Mouse (Mus musculus) forebrain, embryonic 15.5 days (tissue): ENCODE results near the gene Tlr13. TPM values are rescaled to one million over a fixed set of nuclear protein-coding genes. Genes with fewer than 3 reads are reported as not detected.
"Not testable (repeated sequence)": the region's sequence is repeated elsewhere in the genome, so short reads cannot be mapped to it uniquely, and the experiment has no call there.

Experiments used
- ATAC-seq: fragments of 200-750 bp; cut with Nextera tagmentation; replicated peaks from 2 replicates; pipeline ENCODE4 v1.8.0; 2017; ENCODE audit warnings: mild to moderate bottlenecking, moderate TSS enrichment, moderate library complexity
- H3K27ac ChIP-seq: fragments of 300-500 bp; sonication (generic); replicated peaks from 2 replicates; pipeline ENCODE4 v1.5.1; 2015; ENCODE audit warnings: mild to moderate bottlenecking, inconsistent platforms
- H3K27me3 ChIP-seq: fragments of 300-500 bp; sonication (generic); 2 replicates; pipeline ENCODE4 v1.6.1; 2015; ENCODE audit warnings: inconsistent platforms
- H3K36me3 ChIP-seq: fragments of 300-500 bp; sonication (generic); 2 replicates; pipeline ENCODE4 v1.6.1; 2015; ENCODE audit warnings: mild to moderate bottlenecking, inconsistent platforms
- H3K4me1 ChIP-seq: fragments of 300-500 bp; sonication (generic); 2 replicates; pipeline ENCODE4 v1.6.1; 2015; ENCODE audit warnings: inconsistent platforms
- H3K4me2 ChIP-seq: fragments of 300-500 bp; sonication (generic); replicated peaks from 2 replicates; pipeline ENCODE4 v1.6.1; 2015; ENCODE audit warnings: mild to moderate bottlenecking, inconsistent platforms
- H3K4me3 ChIP-seq: fragments of 300-500 bp; sonication (generic); 2 replicates; pipeline ENCODE4 v1.5.1; 2015; ENCODE audit warnings: mild to moderate bottlenecking, inconsistent platforms
- H3K9ac ChIP-seq: fragments of 300-500 bp; sonication (generic); replicated peaks from 2 replicates; pipeline ENCODE4 v1.6.1; 2015; ENCODE audit warnings: mild to moderate bottlenecking, inconsistent platforms
- H3K9me3 ChIP-seq: fragments of 300-500 bp; sonication (generic); 2 replicates; pipeline ENCODE4 v1.6.1; 2016; ENCODE audit warnings: inconsistent platforms
- WGBS: fragments of 180-500 bp; shearing (Covaris S2); methylation state at CpG from one replicate; pipeline ENCODE4 v1.1.7; 2015; ENCODE audit warnings: mixed read lengths; 5-methylcytosine and 5-hydroxymethylcytosine counted together
- polyA plus RNA-seq: library from polyadenylated mRNA; unstranded; fragments of >200 nt; fragmentation: Nextera tagmentation; extraction: Ambion mirVana; gene quantifications from 2 replicates; pipeline ENCODE4 v1.2.1, GENCODE M21; 2015

Tlr13 gene
- polyA plus RNA-seq, 1 experiment from 2014 or later = 0.23 TPM

DNA sequence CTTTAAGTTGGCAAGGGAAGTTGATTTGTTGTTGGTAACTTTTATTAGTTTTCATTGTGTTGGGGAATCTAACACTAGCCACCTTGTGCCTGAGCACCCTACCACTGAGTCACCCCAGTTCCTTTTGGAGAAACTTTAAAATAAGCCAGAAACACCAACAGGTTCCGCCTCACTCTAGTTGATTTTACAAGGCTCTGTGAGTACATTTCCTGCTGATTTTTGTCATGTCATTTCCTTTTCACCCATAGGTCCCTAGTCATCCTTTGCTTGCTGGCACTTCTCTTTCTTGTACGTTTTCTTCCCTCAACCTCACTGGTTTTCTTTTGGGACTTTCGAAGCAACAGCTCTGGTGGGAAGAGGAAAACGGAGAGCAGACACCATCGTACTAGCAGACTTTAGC is 46.4 kb downstream of the Tlr13 start:
- ATAC-seq = no peak
- Histone ChIP-seq H3K27me3 (no peaks in the 10 kb centered on the region), H3K9ac (no peak overlapping the region), H3K27ac (no peak overlapping the region), H3K4me1 (peaks cover 32% of the 10 kb centered on the region), H3K4me2 (peak overlapping the region; percentile 66), H3K9me3 (no peaks in the 10 kb centered on the region), H3K4me3 (peak overlapping the region; percentile 53), H3K36me3 (no peaks in the 10 kb centered on the region)
- WGBS = 46% methylated on average over 5 of the region's 5 CpGs

DNA sequence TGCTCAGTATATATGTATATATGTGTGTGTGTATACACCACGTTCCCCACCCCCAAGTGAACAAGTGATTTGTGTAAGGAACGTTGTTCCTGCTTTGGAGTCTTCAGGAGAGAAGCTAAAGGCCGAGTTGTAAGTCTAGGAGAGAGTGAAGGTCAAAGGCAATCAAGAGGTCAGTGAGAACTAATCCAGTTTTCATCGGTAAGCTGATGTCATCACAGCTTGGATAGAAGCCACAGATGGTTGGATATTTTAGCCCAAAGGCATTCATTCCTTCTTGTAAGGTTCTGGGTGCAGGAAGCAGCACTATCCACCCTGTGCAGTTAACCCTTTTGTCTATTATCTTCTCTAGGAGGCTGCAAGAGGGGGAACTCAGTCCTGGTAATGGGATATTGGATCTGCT is 47.1 kb downstream of the Tlr13 start:
- H3K27ac ChIP-seq = no peak overlapping the region
- no peaks in the 10 kb centered on the region for H3K9me3 ChIP-seq
- no peak overlapping the region for H3K4me3 ChIP-seq
- H3K36me3 ChIP-seq = peaks cover 3% of the 10 kb centered on the region; the same call in 1 of the 2 replicates
- no peak for ATAC-seq
- H3K27me3 ChIP-seq = no peaks in the 10 kb centered on the region
- WGBS = 39% methylated on average over 4 of the region's 4 CpGs
- H3K4me1 ChIP-seq = peaks cover 32% of the 10 kb centered on the region
- no peak overlapping the region for H3K4me2 ChIP-seq
- H3K9ac ChIP-seq = no peak overlapping the region

DNA sequence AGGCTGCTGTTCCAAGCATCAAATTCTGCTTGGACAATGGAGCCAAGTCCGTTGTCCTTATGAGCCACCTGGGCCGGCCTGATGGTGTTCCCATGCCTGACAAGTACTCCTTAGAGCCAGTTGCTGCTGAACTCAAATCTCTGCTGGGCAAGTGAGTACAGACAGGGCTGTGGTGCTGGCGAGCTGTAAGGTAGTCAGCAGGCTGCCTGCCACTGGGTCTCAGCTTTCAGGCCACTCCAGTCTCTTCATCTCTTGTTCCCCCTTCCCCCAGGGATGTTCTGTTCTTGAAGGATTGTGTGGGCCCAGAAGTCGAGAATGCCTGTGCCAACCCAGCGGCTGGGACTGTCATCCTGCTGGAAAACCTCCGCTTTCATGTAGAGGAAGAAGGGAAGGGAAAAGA is 51.4 kb downstream of the Tlr13 start:
- H3K9ac ChIP-seq, H3K27me3 ChIP-seq, H3K4me3 ChIP-seq, H3K27ac ChIP-seq, ATAC-seq, H3K9me3 ChIP-seq, H3K4me2 ChIP-seq: not testable (repeated sequence)
- Histone ChIP-seq H3K4me1 (peaks cover 10% of the 10 kb centered on the region), H3K36me3 (peaks cover 23% of the 10 kb centered on the region)
- WGBS = 90% methylated on average over 6 of the region's 6 CpGs

DNA sequence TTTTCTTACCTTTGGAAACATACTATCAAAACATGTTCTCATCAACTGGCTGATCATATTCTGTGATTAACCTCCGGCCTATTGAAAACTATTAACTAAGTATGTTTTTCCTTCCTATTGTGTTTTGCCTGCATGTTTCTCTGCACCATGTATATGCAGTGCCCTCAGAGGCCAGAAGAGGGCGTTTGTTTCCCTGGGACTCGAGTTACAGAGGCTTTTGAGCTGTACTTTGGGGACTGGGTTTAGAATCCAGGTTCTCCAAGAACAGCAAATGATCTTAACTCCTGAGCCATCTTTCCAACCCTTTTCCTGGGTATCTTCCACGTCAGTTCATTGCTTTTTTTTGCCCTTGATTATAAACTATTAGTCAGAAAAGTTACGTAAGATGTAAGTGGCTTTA is 54.3 kb downstream of the Tlr13 start:
- Histone ChIP-seq H3K4me2 (no peak overlapping the region), H3K4me1 (no peaks in the 10 kb centered on the region), H3K27me3 (no peaks in the 10 kb centered on the region), H3K36me3 (peaks cover 35% of the 10 kb centered on the region), H3K27ac (no peak overlapping the region), H3K4me3 (no peak overlapping the region), H3K9ac (no peak overlapping the region), H3K9me3 (no peaks in the 10 kb centered on the region)
- ATAC-seq = no peak
- WGBS = 63% methylated on average over 5 of the region's 5 CpGs

DNA sequence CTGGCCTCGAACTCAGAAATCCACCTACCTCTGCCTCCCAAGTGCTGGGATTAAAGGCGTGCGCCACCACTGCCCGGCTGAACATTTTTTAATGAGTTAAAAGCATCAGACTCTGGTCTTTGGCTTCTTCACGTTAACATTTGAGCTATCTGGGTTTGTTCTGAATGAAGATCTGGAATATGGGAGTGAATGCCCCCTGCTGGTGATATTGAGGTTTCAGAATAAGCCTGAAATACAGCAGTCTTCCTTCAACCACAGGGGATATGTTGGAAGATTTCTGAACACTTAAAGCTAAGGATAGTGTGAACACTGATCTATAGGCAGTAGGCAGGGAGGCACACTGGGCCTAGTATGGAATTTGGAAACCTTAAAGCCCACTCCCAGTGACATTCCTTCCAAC is 55.9 kb downstream of the Tlr13 start:
- ATAC-seq = no peak
- Histone ChIP-seq H3K4me3 (no peak overlapping the region), H3K9me3 (no peaks in the 10 kb centered on the region), H3K27me3 (no peaks in the 10 kb centered on the region), H3K4me1 (no peaks in the 10 kb centered on the region), H3K9ac (no peak overlapping the region), H3K36me3 (peaks cover 41% of the 10 kb centered on the region), H3K27ac (no peak overlapping the region), H3K4me2 (no peak overlapping the region)
- 79% methylated on average over 5 of the region's 5 CpGs for WGBS

DNA sequence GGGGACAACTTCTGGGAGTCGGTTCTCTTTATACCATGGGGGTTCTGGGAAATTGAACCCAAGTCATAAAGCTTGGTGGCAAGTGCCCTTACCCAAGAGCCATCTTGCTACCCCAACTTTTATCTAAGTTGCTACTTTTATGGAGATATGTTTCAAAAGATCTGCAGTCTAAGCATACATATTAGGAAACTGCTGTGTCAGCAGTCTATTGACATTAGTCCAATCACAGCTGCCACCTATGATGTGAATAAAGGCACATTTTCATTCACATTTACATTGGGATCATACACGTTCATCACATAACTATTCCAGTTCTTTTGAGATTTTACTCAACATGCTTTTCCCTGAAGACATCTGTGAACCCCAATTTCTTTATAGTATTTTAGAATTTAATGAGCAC is 66.1 kb downstream of the Tlr13 start:
- H3K4me3 ChIP-seq = no peak overlapping the region
- H3K36me3 ChIP-seq = peaks cover 5% of the 10 kb centered on the region; the same call in 1 of the 2 replicates
- H3K27me3 ChIP-seq = no peaks in the 10 kb centered on the region
- 81% methylated on average over 2 of the region's 2 CpGs for WGBS
- H3K4me1 ChIP-seq = no peaks in the 10 kb centered on the region
- no peak overlapping the region for H3K9ac ChIP-seq
- ATAC-seq = no peak
- H3K4me2 ChIP-seq = no peak overlapping the region
- H3K9me3 ChIP-seq = no peaks in the 10 kb centered on the region
- H3K27ac ChIP-seq = no peak overlapping the region

Other genes with a start within 250 kb of the Tlr13 start
- 286 and 303 TPM in 2 replicates for gene Atrx, start 213.8 kb upstream of the Tlr13 start, polyA plus RNA-seq
- gene Magt1, start 131.3 kb upstream of the Tlr13 start, polyA plus RNA-seq = 22.2 and 23.9 TPM in 2 replicates
- gene Cox7b, start 127.5 kb upstream of the Tlr13 start, polyA plus RNA-seq = 339 and 347 TPM in 2 replicates
- gene Atp7a, start 115.9 kb upstream of the Tlr13 start, polyA plus RNA-seq = 16.5 and 17.6 TPM in 2 replicates
- 262 and 269 TPM in 2 replicates for gene Pgk1, start 43.9 kb downstream of the Tlr13 start, polyA plus RNA-seq
- gene Taf9b, start 78.0 kb downstream of the Tlr13 start, polyA plus RNA-seq = 11.4 and 14.5 TPM in 2 replicates
- gene Fnd3c2, start 112.2 kb downstream of the Tlr13 start, polyA plus RNA-seq = not detected in 2 replicates